Mouse (Mus musculus): ENCODE measurements around the gene Stx1b. TPM values are rescaled to one million over a fixed set of nuclear protein-coding genes. Genes with fewer than 3 reads are reported as not detected.

Stx1b gene
- total and polyA plus RNA-seq, 3 experiments, result 0.02 to 0.16 (median 0.15) TPM

DNA sequence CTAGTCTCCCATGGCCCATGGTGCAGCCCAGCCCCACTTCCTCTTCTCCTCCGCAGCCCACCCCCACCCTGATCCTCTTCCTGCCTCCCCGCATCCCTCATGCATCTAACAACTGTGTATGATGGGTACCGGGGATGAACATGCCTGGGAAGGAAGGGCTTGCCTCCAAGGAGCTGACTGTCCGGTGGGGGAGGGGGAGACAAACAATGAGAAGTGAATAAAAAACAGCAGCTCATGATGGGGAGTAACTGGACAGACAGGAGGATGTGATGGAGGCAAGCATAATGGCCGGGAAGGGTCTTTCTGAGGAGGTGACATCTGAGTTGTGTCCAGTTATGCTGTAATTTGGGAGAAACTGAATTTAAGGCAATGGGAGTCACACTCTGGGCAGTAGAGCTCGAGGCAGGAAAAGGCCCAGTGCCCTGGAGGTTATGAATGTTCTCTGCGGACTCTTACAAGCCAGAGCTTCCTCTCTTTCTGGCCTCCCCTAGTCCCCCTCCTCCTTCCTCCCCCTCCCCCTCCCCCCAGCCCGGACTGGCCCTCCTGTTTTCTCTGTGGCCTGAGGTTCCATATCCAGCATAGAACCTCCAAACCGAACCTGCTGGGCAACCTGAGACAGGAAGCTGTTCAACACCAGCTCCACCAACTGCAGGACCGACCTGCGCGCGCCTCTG is 3.4 kb downstream of the Stx1b start:
- DNase-seq (ENCODE audit: low spot score) (no peak), ATAC-seq (ENCODE audit: extremely low read depth, insufficient number of reproducible peaks, low FRiP score, poor library complexity, severe bottlenecking) (no peak)
- Histone ChIP-seq H3K4me1 (ENCODE audit: insufficient read depth, low read depth, low read length) (peaks cover 8% of the 10 kb centered on the region), H3K27me3 (ENCODE audit: insufficient read depth, low read length) (peaks cover 47% of the 10 kb centered on the region), H3K4me3 (ENCODE audit: low read depth, low read length) (no peak overlapping the region), H3K9me3 (replicated peaks) (no peaks in the 10 kb centered on the region), H3K36me3 (replicated peaks) (no peaks in the 10 kb centered on the region)
- TF ChIP-seq GATA2 (IDR thresholded peaks at IDR 0.05; ENCODE audit: borderline replicate concordance, low read depth, low read length) (no peak), POLR2AphosphoS5 (IDR thresholded peaks at IDR 0.05; ENCODE audit: insufficient replicate concordance, low read depth, low read length) (no peak), TAL1 (conservative IDR thresholded peaks at IDR 0.05; ENCODE audit: low read depth, low read length) (no peak), GATA1 (IDR thresholded peaks at IDR 0.05; ENCODE audit: borderline replicate concordance, low read length) (no peak), CTCF (IDR thresholded peaks at IDR 0.05; ENCODE audit: low read depth, low read length) (no peak)

DNA sequence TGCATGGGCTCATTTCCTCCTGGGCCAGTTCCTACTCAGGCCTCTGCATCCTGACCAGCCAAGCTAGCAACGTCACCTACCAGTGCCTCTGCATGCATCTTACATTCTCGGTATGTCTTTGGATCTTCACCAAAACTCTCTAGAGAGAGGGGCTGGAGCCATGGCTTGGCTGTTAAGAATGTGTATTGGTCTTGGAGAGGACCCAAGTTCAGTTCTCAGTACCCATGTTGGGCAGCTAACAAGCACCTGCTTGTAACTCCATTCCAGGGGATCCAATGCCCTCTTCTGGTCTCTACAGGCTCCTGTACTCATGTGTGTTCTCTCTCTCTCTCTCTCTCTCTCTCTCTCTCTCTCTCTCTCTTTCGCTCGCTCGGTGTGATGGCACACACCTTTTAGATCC is 6.6 kb downstream of the Stx1b start:
- Histone ChIP-seq H3K4me1 (ENCODE audit: insufficient read depth, low read depth, low read length) (peaks cover 12% of the 10 kb centered on the region), H3K27me3 (ENCODE audit: insufficient read depth, low read length) (peaks cover 29% of the 10 kb centered on the region), H3K4me3 (ENCODE audit: low read depth, low read length) (no peak overlapping the region), H3K36me3 (replicated peaks) (no peaks in the 10 kb centered on the region), H3K9me3 (replicated peaks) (no peaks in the 10 kb centered on the region)
- ATAC-seq (ENCODE audit: extremely low read depth, insufficient number of reproducible peaks, low FRiP score, poor library complexity, severe bottlenecking) (no peak), DNase-seq (ENCODE audit: low spot score) (no peak)
- TF ChIP-seq GATA1 (IDR thresholded peaks at IDR 0.05; ENCODE audit: borderline replicate concordance, low read length) (no peak), POLR2AphosphoS5 (IDR thresholded peaks at IDR 0.05; ENCODE audit: insufficient replicate concordance, low read depth, low read length) (no peak), TAL1 (conservative IDR thresholded peaks at IDR 0.05; ENCODE audit: low read depth, low read length) (no peak), GATA2 (IDR thresholded peaks at IDR 0.05; ENCODE audit: borderline replicate concordance, low read depth, low read length) (no peak), CTCF (IDR thresholded peaks at IDR 0.05; ENCODE audit: low read depth, low read length) (no peak)

DNA sequence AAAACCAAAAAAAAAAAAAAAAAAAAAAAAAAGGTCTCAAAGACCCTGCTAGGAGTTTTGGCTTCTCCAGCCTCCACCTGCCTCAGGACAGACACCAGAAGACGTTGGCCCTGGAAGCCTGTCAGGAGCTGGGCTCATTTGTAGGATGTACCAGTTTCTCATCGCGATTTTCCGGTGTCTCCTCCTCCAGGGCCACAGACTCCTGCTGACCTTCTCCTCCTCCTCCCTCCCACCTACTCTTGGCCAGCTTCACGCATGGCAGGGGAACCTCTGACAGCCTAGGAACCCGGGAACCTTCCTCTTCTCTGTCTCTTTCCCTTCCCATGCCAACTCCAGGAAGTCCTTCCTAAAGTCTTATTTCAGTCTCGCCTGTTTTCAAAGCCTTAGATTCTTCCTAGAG is 7.3 kb downstream of the Stx1b start:
- no peak overlapping the region for H3K4me3 ChIP-seq (ENCODE audit: low read depth, low read length)
- ATAC-seq (ENCODE audit: extremely low read depth, insufficient number of reproducible peaks, low FRiP score, poor library complexity, severe bottlenecking) (no peak), DNase-seq (ENCODE audit: low spot score) (no peak)
- peaks cover 29% of the 10 kb centered on the region for H3K27me3 ChIP-seq (ENCODE audit: insufficient read depth, low read length)
- H3K9me3 ChIP-seq (replicated peaks), result no peaks in the 10 kb centered on the region
- no peaks in the 10 kb centered on the region for H3K36me3 ChIP-seq (replicated peaks)
- TF ChIP-seq TAL1 (conservative IDR thresholded peaks at IDR 0.05; ENCODE audit: low read depth, low read length), result no peak
- TF ChIP-seq GATA1 (IDR thresholded peaks at IDR 0.05; ENCODE audit: borderline replicate concordance, low read length), result no peak
- no peak for TF ChIP-seq POLR2AphosphoS5 (IDR thresholded peaks at IDR 0.05; ENCODE audit: insufficient replicate concordance, low read depth, low read length)
- no peak for TF ChIP-seq CTCF (IDR thresholded peaks at IDR 0.05; ENCODE audit: low read depth, low read length)
- TF ChIP-seq GATA2 (IDR thresholded peaks at IDR 0.05; ENCODE audit: borderline replicate concordance, low read depth, low read length), result no peak
- peaks cover 12% of the 10 kb centered on the region for H3K4me1 ChIP-seq (ENCODE audit: insufficient read depth, low read depth, low read length)

DNA sequence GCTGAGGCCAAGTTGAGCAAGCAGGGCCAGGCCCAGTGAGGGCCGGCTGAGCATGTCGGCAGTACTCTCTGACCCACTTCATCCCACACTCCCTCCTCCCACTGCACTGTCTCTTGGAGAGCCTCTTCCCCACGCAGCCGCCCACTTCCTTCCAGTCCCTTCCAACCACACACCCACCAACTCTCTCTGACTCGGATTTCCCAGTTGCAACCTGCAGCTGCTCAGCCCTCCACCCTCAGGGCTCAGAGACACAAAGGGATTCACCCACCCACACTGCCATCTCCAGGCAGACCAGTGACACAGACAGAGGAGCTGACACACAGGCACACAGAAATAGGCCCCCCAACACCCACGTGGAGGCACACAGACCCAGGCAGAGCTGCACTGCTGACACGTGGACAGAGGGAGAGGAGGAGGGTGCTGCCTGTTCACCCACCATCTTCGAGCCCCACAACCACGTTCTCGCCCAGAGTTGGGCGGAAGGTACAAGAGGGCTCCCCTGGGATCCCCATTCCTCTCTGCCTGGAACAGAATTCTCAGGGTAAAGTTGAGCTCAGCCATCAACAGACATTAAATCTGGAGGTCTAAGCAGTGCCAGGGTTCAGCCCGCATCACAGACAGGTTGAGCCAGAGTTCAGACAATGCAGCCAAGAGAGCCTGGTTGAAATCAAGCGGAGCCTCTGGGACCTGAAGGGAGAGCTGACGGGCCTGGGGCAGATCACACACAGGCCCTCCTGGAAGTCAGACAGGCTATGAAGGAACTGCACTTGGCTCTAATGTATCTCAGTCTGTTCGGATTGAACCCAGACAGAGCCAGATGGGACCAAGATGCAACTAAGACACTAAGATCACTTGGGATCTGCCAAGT is 8.2 kb downstream of the Stx1b start:
- DNase-seq (ENCODE audit: low spot score) (no peak), ATAC-seq (ENCODE audit: extremely low read depth, insufficient number of reproducible peaks, low FRiP score, poor library complexity, severe bottlenecking) (no peak; the same call in 1 of the 2 replicates)
- Histone ChIP-seq H3K4me1 (ENCODE audit: insufficient read depth, low read depth, low read length) (peaks cover 12% of the 10 kb centered on the region), H3K4me3 (ENCODE audit: low read depth, low read length) (no peak overlapping the region), H3K36me3 (replicated peaks) (no peaks in the 10 kb centered on the region), H3K27me3 (ENCODE audit: insufficient read depth, low read length) (peaks cover 29% of the 10 kb centered on the region), H3K9me3 (replicated peaks) (no peaks in the 10 kb centered on the region)
- TF ChIP-seq GATA1 (IDR thresholded peaks at IDR 0.05; ENCODE audit: borderline replicate concordance, low read length) (no peak), GATA2 (IDR thresholded peaks at IDR 0.05; ENCODE audit: borderline replicate concordance, low read depth, low read length) (no peak), POLR2AphosphoS5 (IDR thresholded peaks at IDR 0.05; ENCODE audit: insufficient replicate concordance, low read depth, low read length) (no peak), TAL1 (conservative IDR thresholded peaks at IDR 0.05; ENCODE audit: low read depth, low read length) (no peak), CTCF (IDR thresholded peaks at IDR 0.05; ENCODE audit: low read depth, low read length) (no peak)

DNA sequence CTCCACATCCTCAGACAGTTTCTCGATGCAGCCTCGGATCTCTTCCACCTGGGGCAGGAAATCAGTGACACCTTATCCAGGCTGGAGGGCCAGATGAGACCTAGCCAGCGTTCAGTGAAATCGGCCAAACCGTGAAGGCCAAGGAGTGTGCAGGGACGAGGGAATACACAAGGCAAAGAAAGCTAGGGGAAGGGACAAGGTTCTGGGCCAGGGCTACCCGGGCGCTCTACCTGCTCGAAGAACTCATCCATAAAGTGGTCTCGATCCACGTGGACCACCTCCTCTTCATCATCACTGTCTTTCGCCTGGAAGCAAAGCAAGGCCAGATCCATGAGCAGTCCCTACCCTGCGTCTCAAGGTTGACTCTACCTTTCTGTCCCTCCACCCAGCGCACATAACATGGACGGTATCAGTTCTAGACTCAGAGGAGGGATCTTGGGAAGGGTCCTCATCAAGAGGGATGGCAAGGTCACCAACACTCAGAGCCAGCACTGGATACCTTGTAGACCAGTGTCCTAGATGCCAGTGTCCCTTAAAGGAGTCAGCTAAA is 9.2 kb downstream of the Stx1b start:
- H3K4me1 ChIP-seq (ENCODE audit: insufficient read depth, low read depth, low read length), result peaks cover 12% of the 10 kb centered on the region
- no peak for DNase-seq (ENCODE audit: low spot score)
- TF ChIP-seq GATA2 (IDR thresholded peaks at IDR 0.05; ENCODE audit: borderline replicate concordance, low read depth, low read length) (no peak), GATA1 (IDR thresholded peaks at IDR 0.05; ENCODE audit: borderline replicate concordance, low read length) (no peak), CTCF (IDR thresholded peaks at IDR 0.05; ENCODE audit: low read depth, low read length) (no peak), POLR2AphosphoS5 (IDR thresholded peaks at IDR 0.05; ENCODE audit: insufficient replicate concordance, low read depth, low read length) (no peak), TAL1 (conservative IDR thresholded peaks at IDR 0.05; ENCODE audit: low read depth, low read length) (no peak)
- H3K9me3 ChIP-seq (replicated peaks), result no peaks in the 10 kb centered on the region
- H3K36me3 ChIP-seq (replicated peaks), result no peaks in the 10 kb centered on the region
- ATAC-seq (ENCODE audit: extremely low read depth, insufficient number of reproducible peaks, low FRiP score, poor library complexity, severe bottlenecking), result no peak
- H3K27me3 ChIP-seq (ENCODE audit: insufficient read depth, low read length), result peaks cover 29% of the 10 kb centered on the region
- no peak overlapping the region for H3K4me3 ChIP-seq (ENCODE audit: low read depth, low read length)
